Mouse (Mus musculus) CH12F3 (cell line): ENCODE results near the gene Rnf115.
"Not testable (repeated sequence)": the region's sequence is repeated elsewhere in the genome, so short reads cannot be mapped to it uniquely, and the experiment has no call there.

ENCODE experiments used
- in situ Hi-C: fragments of 300-500 bp; cut with MboI; formaldehyde crosslinking; loops from 2 replicates; pipeline ENCODE4 v1.14.3; 2020; ENCODE audit warnings: low sequenced_read_pairs

Gene Rnf115

GRCm38 (mm10) chr3:96707903-96708683 lies 19.4 kb upstream of the Rnf115 start, which contains the start of gene Nudt17:
Gene Nudt17 (minus strand): TSS chr3:96708562.
- in situ Hi-C loops = no loop called here

DNA sequence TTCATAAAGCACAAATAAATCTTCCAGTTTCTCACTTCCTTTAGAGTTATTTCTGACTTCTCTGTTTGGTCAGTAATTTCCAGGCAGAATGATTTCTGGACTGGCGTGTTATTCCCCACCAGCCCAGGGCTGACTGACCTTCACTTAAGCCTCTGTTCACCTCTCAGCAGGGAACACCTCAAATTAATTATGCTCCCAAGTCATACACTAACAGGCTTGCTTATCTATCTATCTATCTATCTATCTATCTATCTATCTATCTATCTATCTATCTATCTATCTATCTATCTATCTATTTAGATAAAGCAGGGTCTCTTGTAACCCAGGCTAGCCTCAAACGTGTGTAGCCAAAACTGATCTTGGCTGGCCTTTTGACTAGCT lies 18.8 kb upstream of the Rnf115 start:
- in situ Hi-C loops = no loop called here

DNA sequence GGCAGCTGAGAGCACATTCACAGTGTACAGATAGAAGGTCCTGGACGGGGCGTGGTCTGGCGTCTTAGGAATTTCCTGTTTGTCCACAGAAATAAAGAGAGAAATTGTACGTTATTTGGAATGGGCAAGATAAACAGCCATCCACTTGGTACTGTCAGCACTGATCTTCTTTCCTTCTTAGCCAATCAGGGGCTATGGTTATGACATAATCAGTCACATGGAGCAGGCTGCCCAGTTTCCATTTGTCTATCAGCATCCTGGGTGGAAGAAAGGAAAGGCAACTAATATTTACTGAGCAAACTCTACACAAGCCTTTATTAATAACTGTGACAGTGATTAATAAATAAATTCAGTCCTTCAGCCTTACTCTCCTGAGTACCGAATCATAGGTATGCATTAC lies 13.2 kb upstream of the Rnf115 start:
- in situ Hi-C loops = no loop called here

DNA sequence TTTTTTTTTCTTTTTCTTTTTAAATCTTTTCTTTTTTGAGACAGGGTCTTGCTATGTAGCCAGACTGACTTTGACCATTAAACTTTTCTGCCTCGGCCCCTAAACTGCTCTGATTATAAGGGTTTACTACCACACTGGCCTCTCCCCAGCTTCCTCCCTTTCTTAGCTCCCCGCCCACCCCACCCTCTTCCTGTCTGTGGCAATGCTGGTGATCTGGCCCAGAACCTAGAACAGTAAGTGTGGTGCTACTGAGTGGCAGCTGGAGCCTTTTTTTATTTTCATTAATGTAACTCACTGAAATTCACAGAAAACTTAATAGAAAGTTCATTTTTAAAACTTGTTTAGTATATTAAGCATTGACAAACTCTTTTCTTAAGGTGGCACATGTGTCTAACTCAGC lies 11.6 kb upstream of the Rnf115 start:
- in situ Hi-C loops = no loop called here

DNA sequence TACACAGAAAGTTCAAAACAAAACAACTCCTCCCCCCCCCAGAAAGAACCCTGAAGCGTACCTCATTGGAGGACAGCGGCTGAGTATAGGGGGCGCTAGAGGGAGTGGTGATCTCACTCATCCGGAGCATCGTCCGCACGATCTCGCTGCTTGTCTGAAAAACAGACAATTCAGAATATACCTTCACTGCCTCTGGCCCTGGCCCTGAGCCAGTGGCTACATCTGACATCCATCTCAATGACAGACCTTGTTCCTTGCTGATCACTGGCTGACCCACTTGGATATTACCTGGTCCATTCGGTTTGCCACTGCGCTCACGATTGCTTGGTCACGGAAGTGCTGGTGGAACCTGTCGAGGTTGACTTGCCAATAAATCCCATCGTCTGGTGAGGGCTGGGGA lies 8.3 kb upstream of the Rnf115 start:
- in situ Hi-C loops = no loop called here

GRCm38 (mm10) chr3:96727828-96728633 lies 567 bp downstream of the Rnf115 start:
- in situ Hi-C loops = no loop called here

DNA sequence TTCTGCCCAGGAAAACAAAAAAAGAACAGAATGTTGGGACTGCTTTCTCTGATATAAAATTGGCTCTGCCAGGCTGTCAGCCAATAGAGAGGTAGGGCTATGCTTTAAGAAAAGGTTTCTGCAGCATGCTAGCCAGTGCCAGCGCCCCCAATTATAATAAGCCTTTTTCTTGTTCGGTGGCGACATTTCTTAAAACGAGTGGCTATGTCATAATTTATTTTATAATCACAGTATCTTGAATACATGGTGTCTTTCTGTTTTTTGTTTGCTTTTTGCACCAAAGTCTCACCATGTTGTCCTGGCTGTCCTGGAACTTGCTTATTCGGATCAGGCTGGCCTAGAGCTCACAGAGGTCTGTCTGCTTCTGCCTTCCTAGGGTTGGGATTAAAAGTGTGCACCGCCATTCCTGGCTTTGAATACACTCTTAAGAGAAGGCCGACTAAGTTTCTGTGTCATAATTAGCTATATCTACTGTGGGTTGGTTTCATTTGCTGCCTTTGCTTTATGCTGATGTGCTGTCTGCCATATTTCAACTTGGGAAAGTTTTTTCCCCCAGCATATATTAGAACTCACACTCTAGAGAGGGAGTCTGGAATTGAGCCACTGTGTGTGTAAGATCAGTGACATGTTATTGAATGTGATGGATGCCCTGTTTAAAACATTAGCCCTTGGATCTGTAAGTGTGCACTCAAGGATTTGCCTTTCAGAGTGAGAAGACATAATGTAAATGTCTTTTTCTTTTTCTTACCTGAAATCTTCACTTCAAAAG lies 1.4 kb downstream of the Rnf115 start:
- in situ Hi-C loops = no loop called here

DNA sequence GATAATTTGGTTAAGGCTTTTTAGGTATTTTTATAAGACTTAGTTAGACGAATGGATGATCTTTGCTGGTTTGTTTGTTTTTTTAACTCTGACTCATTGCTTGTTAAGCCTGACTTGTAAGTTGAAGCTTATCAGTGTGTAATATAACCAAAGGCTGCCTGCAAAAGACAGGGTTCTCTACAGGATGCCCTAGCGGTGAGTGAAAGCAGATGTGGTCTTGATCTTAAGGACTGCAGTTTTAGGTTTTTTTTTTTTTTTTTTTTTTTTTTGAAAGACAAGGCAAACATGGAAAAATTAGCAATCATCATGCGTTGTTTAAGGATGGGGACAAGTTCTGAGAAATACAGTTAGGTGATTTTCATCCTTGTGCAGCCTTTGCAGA lies 1.9 kb downstream of the Rnf115 start:
- in situ Hi-C loops = no loop called here

GRCm38 (mm10) chr3:96730785-96731184 lies 3.3 kb downstream of the Rnf115 start:
- in situ Hi-C loops = no loop called here

- in situ Hi-C loops = no loop called here
Observed at GRCm38 (mm10) chr3:96733984-96734383, 6.5 kb downstream of the Rnf115 start.

GRCm38 (mm10) chr3:96735200-96735599 lies 7.7 kb downstream of the Rnf115 start:
- in situ Hi-C loops = no loop called here

GRCm38 (mm10) chr3:96737013-96737740 lies 9.7 kb downstream of the Rnf115 start:
- in situ Hi-C loops = no loop called here

GRCm38 (mm10) chr3:96737995-96738394 lies 10.5 kb downstream of the Rnf115 start:
- in situ Hi-C loops = no loop called here

GRCm38 (mm10) chr3:96740279-96740678 lies 12.8 kb downstream of the Rnf115 start:
- in situ Hi-C loops = not testable (repeated sequence)

GRCm38 (mm10) chr3:96744348-96744747 lies 16.9 kb downstream of the Rnf115 start:
- in situ Hi-C loops = no loop called here

DNA sequence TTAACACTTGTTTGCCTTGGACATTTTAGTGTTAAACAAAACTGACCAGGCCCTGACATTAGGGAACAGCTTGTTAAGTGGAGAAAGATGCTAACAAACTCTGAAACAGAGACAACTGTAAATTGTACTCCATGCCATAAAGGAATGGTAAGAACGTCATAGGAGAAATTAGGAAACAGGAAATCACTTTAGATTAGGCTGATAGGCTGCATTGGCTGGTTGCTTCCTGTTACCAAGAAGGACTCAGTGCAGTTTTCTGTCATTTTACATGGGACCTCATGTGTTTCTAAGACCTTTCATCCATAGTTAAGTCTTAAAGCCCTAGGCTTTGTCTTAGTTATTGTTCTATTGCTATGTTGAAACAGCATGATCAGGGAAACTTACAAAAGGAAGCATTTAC lies 19.4 kb downstream of the Rnf115 start:
- in situ Hi-C loops = no loop called here

DNA sequence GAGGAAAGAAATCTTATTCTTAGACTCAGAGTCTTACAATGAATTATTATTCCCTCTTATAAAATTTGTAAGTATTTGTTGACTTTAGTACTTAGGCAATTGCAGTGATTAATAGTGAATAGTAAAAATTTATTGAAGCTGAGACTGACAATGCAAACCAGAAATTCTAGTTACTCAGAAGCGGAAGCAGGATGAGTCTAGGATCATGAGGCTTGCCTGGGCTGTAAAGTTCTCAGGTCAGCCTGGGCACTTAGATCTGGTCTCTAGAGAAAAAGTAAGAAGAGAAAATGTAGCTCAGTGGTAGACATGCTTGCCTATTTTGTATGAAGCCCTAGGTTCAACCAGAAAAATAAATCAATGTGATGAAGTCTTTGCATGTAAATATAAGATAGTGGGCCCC lies 28.5 kb downstream of the Rnf115 start:
- in situ Hi-C loops = no loop called here

- in situ Hi-C loops = no loop called here
Observed at GRCm38 (mm10) chr3:96757691-96758090, 30.2 kb downstream of the Rnf115 start.

GRCm38 (mm10) chr3:96759695-96760094 lies 32.2 kb downstream of the Rnf115 start:
- in situ Hi-C loops = no loop called here

GRCm38 (mm10) chr3:96764528-96764927 lies 37.1 kb downstream of the Rnf115 start:
- in situ Hi-C loops = no loop called here

- in situ Hi-C loops = no loop called here
Observed at GRCm38 (mm10) chr3:96769971-96770370, 42.5 kb downstream of the Rnf115 start.
